Mouse (Mus musculus) mouse embryonic stem cell (cell line): ENCODE data around the gene Nabp2.

Source experiments
- in situ Hi-C, 2 experiments: fragments of 300-500 bp; cut with MboI; formaldehyde crosslinking; loops; 1 replicate in 1 of 2; 3 replicates in 1 of 2; pipeline ENCODE4 v1.14.3; 2019 to 2020; ENCODE audit warnings: low sequenced_read_pairs in 2 of 2, low pct_unique_long_range_greater_than_20kb in 1 of 2, mixed read lengths in 1 of 2; ENCODE audit not compliant: unreplicated experiment in 1 of 2

Nabp2 gene

DNA sequence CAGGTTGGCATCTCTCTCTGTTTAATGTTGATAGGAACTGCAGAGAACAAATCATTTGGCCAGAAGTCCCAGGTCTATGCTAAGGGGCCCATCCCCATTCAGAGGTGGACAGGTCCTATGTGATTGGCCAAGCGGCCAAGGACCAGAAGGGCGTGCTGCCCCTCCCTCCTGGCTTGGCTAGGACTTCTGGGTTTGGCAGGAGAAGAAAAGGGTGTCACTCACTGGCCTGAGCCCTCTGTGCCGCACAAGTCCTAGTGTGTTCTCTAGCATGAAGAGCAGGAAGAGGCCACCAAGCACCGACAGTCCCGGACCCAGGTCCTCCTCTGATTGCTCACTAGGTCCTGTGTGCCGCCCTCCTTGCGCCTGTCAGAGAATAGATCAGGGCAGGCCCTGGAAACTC, 13.8 kb downstream of the Nabp2 start:
- in situ Hi-C loops: no loop called here

GRCm38 (mm10) chr10:128396716-128397264, 14.5 kb downstream of the Nabp2 start:
- in situ Hi-C loops: no loop called here

DNA sequence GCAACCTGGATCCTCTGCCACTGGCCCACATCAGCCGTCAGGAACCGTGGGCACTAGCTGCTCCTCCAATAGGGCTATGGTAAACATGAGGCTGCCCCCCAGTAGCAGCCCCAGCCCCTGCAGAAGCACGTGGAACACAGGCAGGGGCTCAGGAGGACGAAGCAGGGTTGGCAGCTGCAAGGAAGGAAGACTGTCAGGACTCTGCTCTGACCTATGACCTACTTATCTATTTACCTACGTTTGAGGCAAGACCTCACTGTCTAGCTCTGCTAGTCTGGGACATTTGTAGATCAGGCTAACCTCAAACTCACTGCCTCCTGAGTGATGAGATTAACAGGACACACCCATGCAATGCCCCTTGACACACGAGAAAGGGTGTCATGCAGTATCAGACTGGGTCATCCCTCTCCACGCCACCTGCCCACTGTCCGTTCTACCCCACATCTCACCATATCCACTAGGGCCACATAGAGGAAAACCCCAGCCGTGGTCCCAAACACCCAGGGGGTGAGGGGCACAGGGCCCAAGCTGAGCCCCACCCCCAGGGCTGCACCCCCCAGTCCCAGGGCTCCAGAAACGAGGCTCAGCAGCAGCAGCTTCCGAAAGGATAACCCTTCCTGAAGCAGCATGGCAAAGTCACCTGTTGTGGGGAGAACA, 15.1 kb downstream of the Nabp2 start:
- in situ Hi-C loops: no loop called here

- in situ Hi-C loops: no loop called here
Measured at GRCm38 (mm10) chr10:128391850-128392249, 19.4 kb downstream of the Nabp2 start.

DNA sequence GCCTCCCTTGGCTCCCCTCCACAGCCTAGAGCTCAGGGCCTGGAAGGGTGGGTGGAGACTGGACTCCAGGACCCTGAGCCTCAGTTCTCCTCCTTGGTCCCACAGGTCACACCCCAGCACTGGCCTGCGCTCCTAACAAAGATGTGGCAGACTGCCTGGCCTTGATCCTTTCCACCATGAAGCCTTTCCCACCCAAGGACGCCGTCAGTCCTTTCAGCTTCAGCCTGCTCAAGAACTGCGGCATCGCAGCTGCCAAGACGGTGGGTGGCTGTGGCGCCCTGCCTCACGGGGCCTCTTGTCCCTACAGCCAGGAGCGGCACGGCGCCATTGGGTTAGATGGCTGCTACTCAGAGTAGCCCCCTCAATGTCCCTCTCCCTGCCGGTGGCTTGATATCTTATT, 20.9 kb downstream of the Nabp2 start:
- in situ Hi-C loops: no loop called here

DNA sequence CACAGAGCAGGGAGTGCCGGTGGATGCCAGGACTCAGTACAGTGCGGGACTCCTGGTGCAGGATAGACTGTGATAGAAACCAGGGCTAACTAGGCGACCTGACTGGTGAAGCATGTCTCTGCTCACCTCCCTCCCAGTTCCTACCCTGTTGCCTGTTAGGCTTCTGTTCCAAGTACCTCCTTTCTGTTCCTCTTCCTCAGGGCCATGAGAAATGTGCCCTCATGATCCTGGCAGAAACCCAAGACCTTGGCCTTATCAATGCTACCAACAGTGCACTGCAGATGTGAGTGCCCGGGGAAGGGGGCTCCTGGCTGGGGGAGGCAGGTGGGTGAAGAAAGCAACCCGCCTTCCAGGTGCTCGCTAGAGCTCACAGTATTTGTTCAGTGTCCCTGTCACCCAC, 21.7 kb downstream of the Nabp2 start:
- in situ Hi-C loops: no loop called here

- in situ Hi-C loops: no loop called here
Measured at GRCm38 (mm10) chr10:128388941-128389340, 22.4 kb downstream of the Nabp2 start.

- in situ Hi-C loops: no loop called here
Measured at GRCm38 (mm10) chr10:128385902-128386301, 25.4 kb downstream of the Nabp2 start.

- in situ Hi-C loops: no loop called here
Measured at GRCm38 (mm10) chr10:128382482-128382881, 28.8 kb downstream of the Nabp2 start.

- in situ Hi-C loops: no loop called here
Measured at GRCm38 (mm10) chr10:128380565-128380964, 30.7 kb downstream of the Nabp2 start.

DNA sequence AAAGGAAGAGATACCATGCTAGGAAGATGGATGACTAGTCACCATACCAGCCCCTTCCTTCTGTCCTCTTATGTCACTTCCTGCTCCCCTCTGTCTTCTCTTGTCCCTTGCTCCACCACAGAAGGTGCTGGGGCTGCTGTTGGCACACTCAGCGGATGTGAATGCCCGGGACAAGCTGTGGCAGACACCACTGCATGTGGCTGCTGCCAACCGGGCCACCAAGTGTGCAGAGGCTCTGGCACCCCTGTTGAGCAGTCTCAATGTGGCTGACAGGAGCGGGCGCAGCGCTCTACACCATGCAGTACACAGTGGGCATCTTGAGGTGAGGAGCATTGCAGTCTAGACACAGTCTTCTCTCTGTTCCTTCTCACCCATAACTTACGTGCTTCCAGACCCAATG, 32.0 kb downstream of the Nabp2 start:
- in situ Hi-C loops: no loop called here

DNA sequence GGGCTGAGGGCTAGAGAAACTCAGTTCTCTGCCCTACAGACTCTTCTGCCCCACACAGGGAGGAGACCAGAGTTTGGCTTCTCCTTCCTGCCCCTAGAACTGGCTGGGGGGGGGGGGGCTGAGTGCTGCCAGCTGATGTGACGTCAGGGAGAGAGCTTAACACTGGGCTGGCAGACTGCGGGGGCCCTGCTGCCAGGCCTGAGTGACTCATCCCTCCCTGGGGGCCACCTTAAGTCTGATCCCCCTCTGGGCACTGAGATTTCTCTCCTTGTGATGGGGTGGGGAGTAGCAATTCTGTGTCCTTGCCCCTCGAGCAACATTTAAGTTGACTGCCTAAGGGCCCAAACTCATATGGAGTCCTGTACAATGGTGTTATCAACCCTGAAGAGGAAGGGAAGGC, 32.8 kb downstream of the Nabp2 start:
- in situ Hi-C loops: no loop called here

GRCm38 (mm10) chr10:128377940-128378448, 33.3 kb downstream of the Nabp2 start:
- in situ Hi-C loops: no loop called here

GRCm38 (mm10) chr10:128377222-128377939, 33.9 kb downstream of the Nabp2 start:
- in situ Hi-C loops: no loop called here

DNA sequence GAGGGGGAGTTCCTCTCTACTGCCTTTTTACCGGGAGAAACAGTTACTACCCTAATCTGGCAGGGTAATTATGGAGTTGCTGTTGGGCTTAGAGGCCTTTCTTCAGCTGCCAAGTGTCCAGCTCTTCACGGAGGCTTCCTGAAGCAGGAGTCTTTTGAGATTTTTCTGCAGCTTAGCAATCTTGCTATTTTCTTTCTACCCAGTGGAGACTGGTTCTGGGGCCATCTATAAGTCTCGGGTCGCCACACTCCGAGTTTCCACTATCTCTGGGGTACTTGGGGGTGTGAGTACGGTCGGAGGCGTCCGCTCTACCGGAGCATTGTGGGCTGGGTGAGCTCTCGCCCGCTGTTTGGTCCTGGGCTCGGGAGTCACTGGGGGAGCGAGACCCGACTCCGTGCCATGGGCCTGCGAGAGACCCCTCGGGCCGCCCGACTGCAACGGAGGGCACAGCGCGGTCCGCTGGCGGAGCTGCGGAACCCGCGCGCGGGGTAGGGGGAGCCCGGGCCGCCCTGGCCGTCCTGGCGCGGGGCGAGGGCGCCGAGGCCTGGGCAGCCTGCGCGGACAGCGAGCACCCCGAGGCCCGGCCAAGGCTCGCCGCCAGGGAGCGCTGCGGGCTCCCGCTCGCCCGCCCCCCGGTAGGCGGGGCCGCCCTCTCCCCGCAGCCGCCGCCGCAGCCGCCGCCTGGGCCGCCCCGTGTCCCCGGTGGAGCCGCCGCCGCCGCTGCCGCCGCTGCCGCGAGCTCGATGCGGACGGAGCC, 34.7 kb downstream of the Nabp2 start, which contains the start of gene Ankrd52:
Gene Ankrd52 (plus strand): TSS at position 661 of the 757 bp plus-strand sequence.
- in situ Hi-C loops: no loop called here

DNA sequence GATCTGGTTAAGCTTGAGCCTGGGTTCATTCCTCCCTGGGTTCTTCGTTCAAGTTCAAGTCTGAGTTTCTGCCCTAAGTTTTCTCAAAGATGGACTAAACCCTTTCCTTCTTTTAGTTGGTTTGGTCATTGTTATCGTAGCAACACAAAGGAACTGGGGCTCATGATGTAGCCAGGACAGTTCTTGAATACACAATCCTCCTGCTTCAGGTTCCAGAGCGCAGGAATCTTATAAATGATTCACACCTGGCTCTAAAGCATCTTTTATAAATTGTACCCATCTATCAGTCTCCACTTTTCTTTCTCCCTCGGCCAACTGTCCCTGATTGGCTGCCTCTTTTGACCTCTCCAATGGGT, 35.2 kb downstream of the Nabp2 start:
- in situ Hi-C loops: no loop called here

GRCm38 (mm10) chr10:128374393-128374792, 36.9 kb downstream of the Nabp2 start:
- in situ Hi-C loops: no loop called here

DNA sequence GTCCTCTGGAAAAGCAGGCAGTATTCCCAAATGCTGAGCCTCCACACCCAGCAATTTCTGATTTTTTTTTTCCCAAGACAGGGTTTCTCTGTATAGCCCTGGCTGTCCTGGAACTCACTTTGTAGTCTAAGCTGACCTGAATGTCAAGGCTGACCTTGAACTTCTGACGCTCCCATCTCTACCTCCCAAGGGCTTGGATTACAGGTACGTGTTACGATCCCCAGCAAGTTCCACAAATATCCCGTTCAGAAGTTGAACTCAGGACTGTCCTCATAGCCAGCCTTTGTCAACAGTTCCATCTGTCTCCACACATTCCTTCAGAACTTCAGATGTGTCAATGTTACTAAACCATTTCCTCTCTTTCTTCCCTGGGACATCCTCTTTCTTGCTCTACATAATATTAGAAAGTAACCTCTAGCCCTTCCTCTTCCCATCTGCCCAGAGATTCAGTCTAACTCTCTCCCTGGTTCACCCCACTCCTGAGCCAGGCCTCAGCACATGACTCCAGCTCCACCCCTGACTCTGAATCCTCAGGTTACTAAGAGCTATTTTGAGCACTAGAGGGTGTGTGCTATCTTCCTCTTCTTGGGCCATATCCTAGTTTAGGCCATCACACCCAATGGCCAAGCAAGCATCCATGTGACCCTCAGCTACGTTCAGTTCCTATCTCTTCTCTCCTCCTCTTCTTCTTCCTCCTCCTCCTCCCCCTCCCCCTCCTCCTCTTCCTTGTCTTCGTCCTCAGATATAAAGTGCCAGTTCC, 38.1 kb downstream of the Nabp2 start:
- in situ Hi-C loops: no loop called here
